Mouse (Mus musculus): ENCODE results near the gene Pin4. TPM values are rescaled to one million over a fixed set of nuclear protein-coding genes. Genes with fewer than 3 reads are reported as not detected.

The Pin4 gene
- polyA plus RNA-seq (2014; fragmentation: Nextera tagmentation; extraction: Ambion mirVana) = 71.8 and 82.0 TPM in 2 replicates

DNA sequence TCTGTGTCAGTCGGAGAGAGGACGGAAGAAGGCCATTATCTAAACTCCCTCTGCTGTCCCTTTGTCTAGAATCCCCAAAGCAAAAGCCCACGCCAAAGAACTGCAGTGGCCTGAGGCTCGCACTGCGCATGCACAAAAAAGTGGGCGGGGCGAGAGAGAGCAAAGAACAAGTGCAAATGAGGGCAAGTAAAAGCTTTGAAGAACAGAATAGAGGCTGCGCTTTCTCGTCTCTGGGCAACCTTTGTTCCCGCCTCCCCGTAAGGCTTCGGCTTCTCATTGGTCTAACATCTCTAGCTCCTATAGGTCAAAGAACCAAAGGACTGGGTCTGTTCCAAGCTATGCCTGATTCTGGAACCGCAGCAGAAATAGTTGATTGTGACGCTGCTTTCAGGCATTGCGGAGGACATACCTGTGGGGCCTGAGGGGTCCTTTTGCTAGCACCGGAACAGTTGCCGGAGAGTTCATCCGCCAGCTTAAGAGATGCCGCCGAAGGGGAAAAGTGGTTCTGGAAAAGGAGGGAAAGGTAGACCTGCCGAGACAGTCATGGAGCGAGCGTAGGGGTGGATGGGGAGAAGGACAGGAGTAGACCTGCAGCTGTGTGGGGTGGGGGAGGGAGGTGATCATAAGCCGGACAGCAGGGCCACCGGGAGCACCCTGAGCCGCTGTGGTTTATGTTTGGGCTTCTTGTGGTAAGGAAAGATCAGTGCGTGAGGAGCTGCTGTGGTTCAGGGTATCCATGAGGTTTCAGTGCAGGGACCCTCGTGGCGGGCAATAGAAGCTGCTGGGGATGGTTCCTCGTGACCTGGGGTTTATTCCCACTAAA, at the start of gene Pin4:
Pin4 (plus strand) TSS at position 406 of the 823 bp plus-strand sequence.
- H3K9me3 ChIP-seq (ENCODE audit: control insufficient read depth, low read length) = no peaks in the 10 kb centered on the region
- H3K36me3 ChIP-seq (ENCODE audit: control insufficient read depth, insufficient read depth, low read length) = no peaks in the 10 kb centered on the region
- H3K4me2 ChIP-seq (ENCODE audit: low read depth) = peak within 1 kb of the TSS; percentile 49
- no peaks in the 10 kb centered on the region for H3K27me3 ChIP-seq (ENCODE audit: control insufficient read depth, insufficient read depth, low read length)
- no peaks in the 10 kb centered on the region for H3K4me1 ChIP-seq (ENCODE audit: control insufficient read depth, insufficient read depth, low read length)
- H3K4me3 ChIP-seq (ENCODE audit: low read depth, low read length) = peak within 1 kb of the TSS; percentile 47
- ATAC-seq (ENCODE audit: insufficient read depth, low FRiP score, low TSS enrichment) = peak; percentile 98
- H3K9ac ChIP-seq (ENCODE audit: low read length) = peak within 1 kb of the TSS; percentile 42
- WGBS = 12% methylated on average over 30 of the region's 30 CpGs
- peak; percentile 93 for DNase-seq (ENCODE audit: low spot score)
- no peak within 1 kb of the TSS for H3K27ac ChIP-seq (ENCODE audit: low read depth, low read length)

DNA sequence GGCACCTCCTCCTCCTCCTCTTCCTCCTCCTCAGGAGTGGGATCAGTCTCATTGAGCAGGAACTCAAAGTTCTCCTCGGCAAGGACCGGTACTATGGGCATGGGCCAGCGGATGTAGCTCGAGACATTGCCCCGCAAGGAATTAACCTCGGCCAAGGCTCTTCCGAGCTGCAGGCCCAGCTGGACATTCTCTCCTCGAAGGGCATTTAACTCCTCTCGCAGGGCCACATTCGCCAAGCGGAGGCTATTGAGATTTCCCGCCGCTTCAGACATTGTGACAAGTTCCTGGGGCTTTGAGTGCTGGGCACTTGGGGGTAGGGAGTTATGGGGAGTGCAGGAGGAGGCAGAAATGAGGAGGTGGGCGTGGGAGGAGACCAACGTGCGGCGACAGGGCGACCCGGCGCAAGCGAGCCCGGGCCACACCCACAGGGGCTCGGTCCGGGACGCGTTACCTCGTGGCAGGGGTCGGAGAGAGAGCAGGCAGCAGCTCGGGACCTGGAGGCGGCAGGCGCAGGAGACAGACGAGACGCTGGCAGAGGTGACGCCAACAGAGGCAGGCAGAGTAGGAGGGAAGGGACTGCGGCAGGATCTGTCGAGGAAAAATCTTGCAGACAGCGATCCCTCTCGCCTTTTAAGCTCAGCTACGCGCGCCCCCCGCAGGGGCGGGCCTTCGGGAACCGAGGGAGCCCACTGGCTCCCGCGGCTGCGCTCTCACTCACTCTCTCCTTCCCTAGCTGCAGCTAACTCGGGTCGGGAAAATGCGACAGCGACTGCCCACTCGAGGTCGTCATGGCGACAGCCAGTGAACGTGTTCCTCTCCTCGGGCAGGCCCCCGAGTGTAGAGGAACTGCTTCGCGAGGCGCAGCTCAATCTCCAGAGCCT, 48.4 kb upstream of the Pin4 start, which contains the start of gene Rtl5:
Rtl5 (minus strand) TSS at position 714 of the 881 bp plus-strand sequence.
- Histone ChIP-seq H3K4me1 (ENCODE audit: control insufficient read depth, insufficient read depth, low read length) (no peaks in the 10 kb centered on the region), H3K4me3 (ENCODE audit: low read depth, low read length) (peak within 1 kb of the TSS; percentile 51), H3K27me3 (ENCODE audit: control insufficient read depth, insufficient read depth, low read length) (0 out of 2 replicates have a peak, but pooled peaks cover 2% of the 10 kb centered on the region), H3K9ac (ENCODE audit: low read length) (peak within 1 kb of the TSS; percentile 55), H3K4me2 (ENCODE audit: low read depth) (peak within 1 kb of the TSS; percentile 67), H3K36me3 (ENCODE audit: control insufficient read depth, insufficient read depth, low read length) (no peaks in the 10 kb centered on the region), H3K9me3 (ENCODE audit: control insufficient read depth, low read length) (no peaks in the 10 kb centered on the region), H3K27ac (ENCODE audit: low read depth, low read length) (peak within 1 kb of the TSS; percentile 53; the same call in 1 of the 2 replicates)
- ATAC-seq (ENCODE audit: insufficient read depth, low FRiP score, low TSS enrichment) (peak; percentile 88), DNase-seq (ENCODE audit: low spot score) (peak; percentile 84)
- WGBS = 9% methylated on average over 49 of the region's 61 CpGs

DNA sequence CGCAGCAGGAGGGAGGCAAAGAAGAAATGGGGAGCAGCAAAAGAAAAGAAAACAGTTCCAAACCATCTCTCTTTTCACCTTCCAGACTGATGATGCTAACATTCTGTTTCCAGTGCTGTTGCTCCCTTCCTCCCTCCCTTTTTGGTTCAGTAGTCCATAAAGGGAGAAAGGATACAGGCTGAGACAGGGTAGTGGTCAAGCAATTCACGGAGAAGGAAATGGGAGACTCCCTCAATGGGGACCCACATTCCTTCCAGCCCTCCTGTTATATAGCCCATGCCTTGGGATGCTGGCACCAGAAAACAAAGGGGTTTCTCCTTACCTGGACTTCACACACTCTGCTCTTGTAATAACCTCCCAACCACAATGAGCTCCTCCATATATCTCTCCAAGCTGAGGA, 47.7 kb upstream of the Pin4 start:
- no peak for DNase-seq (ENCODE audit: low spot score)
- peak overlapping the region; percentile 51 for H3K4me3 ChIP-seq (ENCODE audit: low read depth, low read length)
- peak overlapping the region; percentile 67 for H3K4me2 ChIP-seq (ENCODE audit: low read depth)
- no peaks in the 10 kb centered on the region for H3K9me3 ChIP-seq (ENCODE audit: control insufficient read depth, low read length)
- no peaks in the 10 kb centered on the region for H3K4me1 ChIP-seq (ENCODE audit: control insufficient read depth, insufficient read depth, low read length)
- H3K27me3 ChIP-seq (ENCODE audit: control insufficient read depth, insufficient read depth, low read length) = 0 out of 2 replicates have a peak, but pooled peaks cover 2% of the 10 kb centered on the region
- peak; percentile 45; the same call in 1 of the 2 replicates for ATAC-seq (ENCODE audit: insufficient read depth, low FRiP score, low TSS enrichment)
- no peak overlapping the region for H3K27ac ChIP-seq (ENCODE audit: low read depth, low read length)
- H3K9ac ChIP-seq (ENCODE audit: low read length) = peak overlapping the region; percentile 26; the same call in 1 of the 2 replicates
- WGBS = 22% methylated on average over 2 of the region's 2 CpGs
- H3K36me3 ChIP-seq (ENCODE audit: control insufficient read depth, insufficient read depth, low read length) = no peaks in the 10 kb centered on the region

DNA sequence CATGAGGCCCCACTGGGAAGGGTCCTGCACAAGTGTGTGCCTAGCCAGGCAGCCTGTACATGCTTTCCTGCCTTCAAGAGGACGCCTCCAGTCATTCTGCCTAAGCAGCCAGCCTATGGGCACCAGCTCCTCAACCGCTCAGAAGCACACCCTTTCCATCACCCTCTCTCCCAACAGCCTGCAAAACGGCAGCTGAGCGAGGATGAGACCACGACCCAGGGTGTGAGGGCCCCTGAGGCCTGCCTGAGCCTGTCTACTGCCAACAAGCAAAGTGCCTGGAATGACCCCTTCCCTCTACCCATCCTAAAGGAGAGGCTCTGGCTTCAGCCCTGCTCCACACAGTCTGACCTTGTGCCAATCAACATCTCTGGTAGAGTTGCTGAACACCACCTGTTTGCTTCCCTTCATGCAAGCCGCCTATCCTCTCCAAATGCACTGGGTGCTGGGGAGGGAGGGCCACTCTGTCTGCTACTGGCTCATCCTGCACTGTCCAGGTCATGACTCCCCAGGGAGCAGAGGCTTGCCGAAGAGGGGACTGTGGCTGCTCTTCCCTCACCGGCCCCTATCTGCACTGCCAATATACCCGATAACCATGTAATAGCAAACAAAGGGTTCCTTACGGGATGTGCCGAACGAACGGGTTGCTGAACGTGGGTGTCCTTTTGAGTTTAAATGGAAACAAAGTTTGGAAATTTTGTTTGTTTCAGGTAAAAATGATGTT, 45.5 kb upstream of the Pin4 start:
- Histone ChIP-seq H3K9me3 (ENCODE audit: control insufficient read depth, low read length) (no peaks in the 10 kb centered on the region), H3K4me1 (ENCODE audit: control insufficient read depth, insufficient read depth, low read length) (no peaks in the 10 kb centered on the region), H3K27ac (ENCODE audit: low read depth, low read length) (no peak overlapping the region), H3K4me3 (ENCODE audit: low read depth, low read length) (no peak overlapping the region), H3K36me3 (ENCODE audit: control insufficient read depth, insufficient read depth, low read length) (no peaks in the 10 kb centered on the region), H3K9ac (ENCODE audit: low read length) (no peak overlapping the region), H3K27me3 (ENCODE audit: control insufficient read depth, insufficient read depth, low read length) (no peaks in the 10 kb centered on the region), H3K4me2 (ENCODE audit: low read depth) (no peak overlapping the region)
- no peak for ATAC-seq (ENCODE audit: insufficient read depth, low FRiP score, low TSS enrichment)
- no peak for DNase-seq (ENCODE audit: low spot score)
- WGBS = 64% methylated on average over 14 of the region's 14 CpGs

DNA sequence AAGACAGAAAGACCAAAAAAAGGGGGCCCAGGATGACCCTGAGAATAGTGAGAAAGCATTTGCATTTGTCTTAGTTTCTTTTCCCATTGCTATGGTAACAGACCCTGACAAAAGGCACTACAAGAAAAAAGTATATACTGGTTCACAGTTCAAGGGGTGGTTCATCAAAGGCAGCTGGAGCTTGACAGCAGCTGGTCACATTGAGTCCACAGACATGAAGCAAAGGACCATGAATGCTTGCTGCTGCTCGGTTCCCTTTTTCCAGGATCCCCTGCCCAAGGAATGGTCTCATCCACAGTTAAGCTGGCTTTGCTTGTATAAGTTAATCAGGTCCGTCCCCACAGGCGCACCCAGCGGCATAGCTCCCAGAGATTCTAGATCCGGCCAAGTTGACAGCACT, 44.8 kb upstream of the Pin4 start:
- H3K4me1 ChIP-seq (ENCODE audit: control insufficient read depth, insufficient read depth, low read length) = no peaks in the 10 kb centered on the region
- no peak overlapping the region for H3K4me3 ChIP-seq (ENCODE audit: low read depth, low read length)

DNA sequence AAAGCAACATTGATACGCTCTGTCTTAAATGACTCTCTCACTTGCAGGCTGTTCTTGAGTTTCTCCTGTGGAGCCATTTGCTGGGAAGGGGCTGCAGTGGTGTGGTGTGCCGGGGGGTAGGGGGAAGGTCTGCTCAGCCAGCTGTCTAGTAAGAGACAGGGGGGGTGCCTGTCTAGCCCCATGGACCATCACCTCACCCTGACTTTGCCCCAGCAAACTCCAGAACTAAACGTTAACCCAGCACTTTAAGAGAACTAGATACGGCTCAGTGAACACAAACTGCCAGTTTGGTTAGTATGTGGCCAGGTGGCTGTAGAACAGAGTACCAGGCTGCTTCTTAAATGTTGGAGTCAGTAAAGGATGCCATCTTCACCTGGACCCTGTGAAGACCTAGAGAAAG, 44.1 kb upstream of the Pin4 start:
- H3K27ac ChIP-seq (ENCODE audit: low read depth, low read length) = no peak overlapping the region
- 84% methylated on average over 4 of the region's 4 CpGs for WGBS
- ATAC-seq (ENCODE audit: insufficient read depth, low FRiP score, low TSS enrichment) = no peak

More for the DNA sequence above, 44.8 kb upstream of the Pin4 start:
- Histone ChIP-seq H3K36me3 (ENCODE audit: control insufficient read depth, insufficient read depth, low read length) (no peaks in the 10 kb centered on the region), H3K27me3 (ENCODE audit: control insufficient read depth, insufficient read depth, low read length) (no peaks in the 10 kb centered on the region), H3K9me3 (ENCODE audit: control insufficient read depth, low read length) (no peaks in the 10 kb centered on the region), H3K9ac (ENCODE audit: low read length) (no peak overlapping the region), H3K4me2 (ENCODE audit: low read depth) (no peak overlapping the region), H3K27ac (ENCODE audit: low read depth, low read length) (no peak overlapping the region)
- WGBS = 77% methylated on average over 5 of the region's 5 CpGs
- DNase-seq (ENCODE audit: low spot score) (peak; percentile 17), ATAC-seq (ENCODE audit: insufficient read depth, low FRiP score, low TSS enrichment) (no peak)

DNA sequence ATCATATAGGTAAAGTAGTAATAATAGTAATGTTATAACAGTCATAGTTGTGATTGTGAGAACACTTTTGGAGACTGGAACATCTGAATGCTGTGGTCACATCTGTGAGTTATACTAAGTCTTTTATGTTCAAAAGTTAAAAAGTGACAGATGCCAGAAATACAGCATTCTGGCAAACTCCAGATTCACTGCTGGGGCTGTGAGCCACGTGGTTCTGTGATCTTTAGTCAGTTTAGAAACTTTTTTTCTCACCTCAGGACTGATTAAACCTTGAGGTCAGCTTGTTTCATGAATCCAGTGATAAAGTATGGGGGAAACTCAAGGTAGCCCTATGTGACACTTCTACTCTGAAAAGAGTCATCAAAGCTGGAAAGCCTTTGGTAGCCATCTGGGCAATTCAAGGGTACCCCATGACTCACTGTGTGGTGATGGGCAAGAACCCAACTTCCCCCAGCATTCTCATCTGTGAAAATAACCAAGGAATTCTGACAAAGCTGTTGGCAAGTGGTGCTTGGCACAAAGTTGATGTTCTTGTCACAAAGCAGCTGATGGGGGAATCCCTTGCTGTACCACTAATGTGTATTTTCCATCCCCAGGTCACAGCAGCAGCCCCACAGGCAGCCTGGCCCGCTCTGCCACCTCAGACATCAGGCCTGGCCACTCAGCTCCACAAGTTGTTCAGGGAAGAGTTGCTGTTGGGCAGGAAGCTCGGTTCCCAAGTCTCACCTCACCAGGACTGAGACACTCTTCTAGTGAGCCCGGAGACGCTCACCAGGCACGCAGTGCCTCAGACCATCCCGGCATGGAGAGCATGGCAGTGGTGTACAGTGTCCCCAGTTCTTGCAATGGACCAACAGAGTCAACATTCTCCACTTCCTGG, 42.1 kb upstream of the Pin4 start:
- H3K27ac ChIP-seq (ENCODE audit: low read depth, low read length) = no peak overlapping the region
- 87% methylated on average over 7 of the region's 7 CpGs for WGBS

More for the DNA sequence above, 44.1 kb upstream of the Pin4 start:
- H3K27me3 ChIP-seq (ENCODE audit: control insufficient read depth, insufficient read depth, low read length) = no peaks in the 10 kb centered on the region
- H3K9ac ChIP-seq (ENCODE audit: low read length) = no peak overlapping the region
- H3K4me2 ChIP-seq (ENCODE audit: low read depth) = no peak overlapping the region
- no peaks in the 10 kb centered on the region for H3K9me3 ChIP-seq (ENCODE audit: control insufficient read depth, low read length)
- no peaks in the 10 kb centered on the region for H3K4me1 ChIP-seq (ENCODE audit: control insufficient read depth, insufficient read depth, low read length)
- no peak for DNase-seq (ENCODE audit: low spot score)
- H3K36me3 ChIP-seq (ENCODE audit: control insufficient read depth, insufficient read depth, low read length) = no peaks in the 10 kb centered on the region
- H3K4me3 ChIP-seq (ENCODE audit: low read depth, low read length) = no peak overlapping the region

More for the DNA sequence above, 42.1 kb upstream of the Pin4 start:
- Histone ChIP-seq H3K9me3 (ENCODE audit: control insufficient read depth, low read length) (no peaks in the 10 kb centered on the region), H3K4me3 (ENCODE audit: low read depth, low read length) (no peak overlapping the region), H3K36me3 (ENCODE audit: control insufficient read depth, insufficient read depth, low read length) (no peaks in the 10 kb centered on the region), H3K4me2 (ENCODE audit: low read depth) (no peak overlapping the region), H3K4me1 (ENCODE audit: control insufficient read depth, insufficient read depth, low read length) (no peaks in the 10 kb centered on the region), H3K27me3 (ENCODE audit: control insufficient read depth, insufficient read depth, low read length) (no peaks in the 10 kb centered on the region), H3K9ac (ENCODE audit: low read length) (no peak overlapping the region)
- ATAC-seq (ENCODE audit: insufficient read depth, low FRiP score, low TSS enrichment) (no peak), DNase-seq (ENCODE audit: low spot score) (no peak)

All from neural tube, embryonic 11.5 days (tissue).